Mouse (Mus musculus) bone marrow macrophage, adult 2 months (primary cell): ENCODE results near the gene Phf24.
"Not testable (repeated sequence)": the region's sequence is repeated elsewhere in the genome, so short reads cannot be mapped to it uniquely, and the experiment has no call there.

Source experiments
- CTCF ChIP-seq: IDR thresholded peaks from 2 replicates; pipeline ENCODE4 v1.5.1; 2012; ENCODE audit warnings: low read depth, mild to moderate bottlenecking, low read length, moderate library complexity
- POLR2A ChIP-seq: IDR thresholded peaks from 2 replicates; pipeline ENCODE4 v1.6.1; 2012; ENCODE audit warnings: mild to moderate bottlenecking, low read depth, low read length, borderline replicate concordance

DNA sequence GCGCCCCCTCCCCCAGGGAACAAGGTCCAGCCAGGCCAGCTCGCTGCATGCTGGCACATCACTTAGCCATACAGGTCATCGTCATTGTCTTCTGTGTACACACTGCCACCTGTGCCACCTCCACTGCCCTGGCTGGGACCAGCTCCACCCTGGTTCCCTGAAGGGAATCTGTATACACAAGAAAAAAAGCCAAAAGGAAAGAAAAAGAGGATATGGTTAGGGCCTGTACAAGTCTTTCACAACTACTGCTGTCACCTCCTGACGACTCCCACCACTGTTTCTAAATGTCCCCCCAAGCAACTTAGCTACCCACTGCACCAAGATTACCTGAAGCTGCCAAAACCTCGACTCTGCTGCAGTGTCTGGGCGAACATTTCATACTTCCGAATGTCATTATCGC lies 64.0 kb downstream of the Phf24 start:
- TF ChIP-seq CTCF, POLR2A: not testable (repeated sequence)
